Mouse (Mus musculus) lung, postnatal 0 days (tissue): Measurements from ENCODE around the gene Prcc.

Source experiments
- CTCF ChIP-seq: IDR thresholded peaks from 2 replicates; pipeline ENCODE4 v1.5.1; 2016; ENCODE audit warnings: antibody characterized with exemption, mild to moderate bottlenecking
- EP300 ChIP-seq: IDR thresholded peaks from 2 replicates; pipeline ENCODE4 v1.6.1; 2016; ENCODE audit warnings: antibody characterized with exemption, mild to moderate bottlenecking, control low read depth

DNA sequence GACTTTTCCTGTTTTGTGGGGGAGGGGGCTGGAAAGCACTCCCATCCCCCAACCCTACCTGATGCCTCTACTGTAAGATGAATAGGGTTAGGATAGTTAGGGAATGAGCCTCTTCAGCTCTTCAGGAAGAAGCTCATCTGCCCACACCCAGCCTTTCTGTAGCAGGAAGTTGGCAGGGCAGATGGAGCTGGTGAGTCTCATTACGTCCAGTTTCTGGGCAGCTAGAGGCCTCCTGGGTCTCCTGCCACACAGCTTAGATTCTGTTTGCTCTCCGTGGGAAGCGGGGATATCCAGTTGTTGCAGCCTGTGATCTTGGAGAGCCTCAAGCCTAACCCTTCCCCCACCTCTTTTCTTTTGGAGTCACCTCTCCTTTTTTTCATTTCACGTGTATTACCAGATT, 24.5 kb upstream of the Prcc start:
- TF ChIP-seq CTCF (no peak), EP300 (no peak)
